12 mouse cellular contexts compared by ENCODE assay signal in genomic region chr10:111073262-111073661, GRCm38 (mm10).
DNase-seq lines count a peak whose midpoint lies in the region; ATAC-seq lines count a peak whose summit lies in the region.
"Had no signal": no experiment of that assay in that cellular context is flagged by ENCODE, and none has a peak within 500 bp of the region (broad histone marks: within the 10 kb centered on the region; RNA-seq: fewer than 3 reads in every experiment).

No protein-coding gene starts in this region.

- H3K27me3 ChIP-seq in hindbrain, embryonic 12.5 days = no peaks in the 10 kb centered on the region
- H3K27me3 ChIP-seq in hindbrain, embryonic 10.5 days (ENCODE audit: insufficient read depth, poor library complexity, severe bottlenecking) = 0 out of 2 replicates have a peak, but pooled peaks cover 4% of the 10 kb centered on the region
- H3K27me3 ChIP-seq in intestine, embryonic 14.5 days (replicated peaks; ENCODE audit: control insufficient read depth, insufficient read depth, low read length) = no peaks in the 10 kb centered on the region; the same call in 1 of the 2 replicates
- H3K27me3 ChIP-seq in neural tube, embryonic 15.5 days (replicated peaks) = no peaks in the 10 kb centered on the region

- H3K27ac ChIP-seq in hindbrain, embryonic 12.5 days = no peak overlapping the region
- no peak overlapping the region for H3K27ac ChIP-seq in hindbrain, embryonic 10.5 days
- peak overlapping the region; percentile 65 for H3K27ac ChIP-seq in intestine, embryonic 14.5 days (ENCODE audit: low read depth)
- H3K27ac ChIP-seq in neural tube, embryonic 15.5 days (replicated peaks) = no peak overlapping the region

- DNase-seq in hindbrain, embryonic 10.5 days (ENCODE audit: low spot score) = no peak
- DNase-seq in intestine, embryonic 14.5 days (ENCODE audit: low spot score) = peak; percentile 60
- peak; percentile 42 for DNase-seq in kidney, postnatal 10 days
- DNase-seq in thymus, adult 18-20 months = no peak
- no peak for DNase-seq in cerebellum, postnatal 4 days (ENCODE audit: low spot score in 2 of 2)
- DNase-seq in T-cell, adult 2 months (ENCODE audit: low spot score) = no peak
- DNase-seq: cerebellum, postnatal 36 days; heart, adult 11 months; liver had no signal

- 33% methylated on average over 14 of the region's 14 CpGs for WGBS in hindbrain, embryonic 12.5 days
- WGBS in hindbrain, embryonic 10.5 days = 36% methylated on average over 14 of the region's 14 CpGs
- 33% methylated on average over 14 of the region's 14 CpGs for WGBS in intestine, embryonic 14.5 days
- 18% methylated on average over 14 of the region's 14 CpGs for WGBS in neural tube, embryonic 15.5 days

- 0 out of 2 replicates have a peak, but pooled peaks have one; percentile 32 for ATAC-seq in hindbrain, embryonic 12.5 days (ENCODE audit: low FRiP score)
- ATAC-seq in intestine, embryonic 14.5 days (replicated peaks; ENCODE audit: low FRiP score, low TSS enrichment, low read depth) = peak; percentile 84
- ATAC-seq in neural tube, embryonic 15.5 days (ENCODE audit: low FRiP score) = peak; percentile 43; the same call in 1 of the 2 replicates

- H3K4me1 ChIP-seq in hindbrain, embryonic 12.5 days = peaks cover 10% of the 10 kb centered on the region
- H3K4me1 ChIP-seq in hindbrain, embryonic 10.5 days (replicated peaks) = peaks cover 22% of the 10 kb centered on the region
- H3K4me1 ChIP-seq in intestine, embryonic 14.5 days (replicated peaks; ENCODE audit: control insufficient read depth, insufficient read depth, low read length) = peaks cover 13% of the 10 kb centered on the region; the same call in 1 of the 2 replicates
- H3K4me1 ChIP-seq in neural tube, embryonic 15.5 days = peaks cover 24% of the 10 kb centered on the region

- no peak overlapping the region for H3K4me2 ChIP-seq in hindbrain, embryonic 12.5 days (replicated peaks)
- peak overlapping the region; percentile 24 for H3K4me2 ChIP-seq in intestine, embryonic 14.5 days (ENCODE audit: low read length)
- H3K4me2 ChIP-seq in neural tube, embryonic 15.5 days = peak overlapping the region; percentile 9; the same call in 1 of the 2 replicates

- no peak overlapping the region for H3K9ac ChIP-seq in hindbrain, embryonic 12.5 days
- H3K9ac ChIP-seq in intestine, embryonic 14.5 days (ENCODE audit: low read length) = no peak overlapping the region
- no peak overlapping the region for H3K9ac ChIP-seq in neural tube, embryonic 15.5 days (replicated peaks)

- H3K4me3 ChIP-seq in hindbrain, embryonic 12.5 days = no peak overlapping the region
- no peak overlapping the region for H3K4me3 ChIP-seq in hindbrain, embryonic 10.5 days
- no peak overlapping the region for H3K4me3 ChIP-seq in intestine, embryonic 14.5 days (ENCODE audit: low read depth, low read length)
- H3K4me3 ChIP-seq in neural tube, embryonic 15.5 days (replicated peaks) = no peak overlapping the region
- H3K4me3 ChIP-seq: erythroblast, embryonic 14.5 days had no signal

- H3K36me3 ChIP-seq in hindbrain, embryonic 12.5 days = no peaks in the 10 kb centered on the region
- no peaks in the 10 kb centered on the region for H3K36me3 ChIP-seq in hindbrain, embryonic 10.5 days
- no peaks in the 10 kb centered on the region for H3K36me3 ChIP-seq in intestine, embryonic 14.5 days (ENCODE audit: control insufficient read depth, insufficient read depth, low read length)
- H3K36me3 ChIP-seq in neural tube, embryonic 15.5 days = no peaks in the 10 kb centered on the region

- no peaks in the 10 kb centered on the region for H3K9me3 ChIP-seq in hindbrain, embryonic 12.5 days (replicated peaks)
- H3K9me3 ChIP-seq in hindbrain, embryonic 10.5 days = no peaks in the 10 kb centered on the region
- H3K9me3 ChIP-seq in intestine, embryonic 14.5 days (ENCODE audit: control insufficient read depth, low read length) = no peaks in the 10 kb centered on the region
- H3K9me3 ChIP-seq in neural tube, embryonic 15.5 days (replicated peaks) = no peaks in the 10 kb centered on the region

Comparison
In these comparisons a context has a peak if more than half of its experiments do, and no peak if none do; other contexts are left out.
1. ATAC-seq: peak in every context shown above with its lines; median percentile 84 in intestine, embryonic 14.5 days; 43 in neural tube, embryonic 15.5 days; 32 in hindbrain, embryonic 12.5 days.
2. DNase-seq: peak in intestine, embryonic 14.5 days (single experiment) and kidney, postnatal 10 days (single experiment); none in hindbrain, embryonic 10.5 days (single experiment), thymus, adult 18-20 months (0 of 2), cerebellum, postnatal 4 days (0 of 2) and T-cell, adult 2 months (single experiment).